Mouse (Mus musculus) frontal cortex, postnatal 25 days (tissue): ENCODE results near the gene Btd.

Experiments used
- DNase-seq, 2 experiments: peaks; one replicate each; pipeline ENCODE4 v3.0.0; 2022; ENCODE audit warnings: low spot score in 2 of 2

Gene Btd

GRCm38 (mm10) chr14:31664903-31665565, 24.2 kb downstream of the Btd start:
- DNase-seq, result no peak

- DNase-seq, result no peak
These were observed 24.7 kb downstream of the Btd start for GRCm38 (mm10) chr14:31665566-31665940.

- no peak for DNase-seq
These were observed 26.3 kb downstream of the Btd start for GRCm38 (mm10) chr14:31666931-31667705.

GRCm38 (mm10) chr14:31667741-31668140, 26.9 kb downstream of the Btd start:
- no peak for DNase-seq

- DNase-seq, result no peak
These were observed 27.5 kb downstream of the Btd start for GRCm38 (mm10) chr14:31668326-31668725.

- DNase-seq, result peak in 1 of 2 experiments; percentile 60
These were observed 28.4 kb downstream of the Btd start for GRCm38 (mm10) chr14:31669161-31669611.

GRCm38 (mm10) chr14:31669642-31670490, 29.0 kb downstream of the Btd start:
- DNase-seq, result no peak

GRCm38 (mm10) chr14:31671635-31672320, 30.9 kb downstream of the Btd start:
- DNase-seq, result no peak

- DNase-seq, result no peak
These were observed 39.8 kb downstream of the Btd start for GRCm38 (mm10) chr14:31680656-31681055.

GRCm38 (mm10) chr14:31681291-31681690, 40.5 kb downstream of the Btd start:
- no peak for DNase-seq

- no peak for DNase-seq
These were observed 41.2 kb downstream of the Btd start for GRCm38 (mm10) chr14:31681931-31682555.

- DNase-seq, result no peak
These were observed 42.8 kb downstream of the Btd start for GRCm38 (mm10) chr14:31683610-31684009.

- DNase-seq, result no peak
These were observed 43.7 kb downstream of the Btd start for GRCm38 (mm10) chr14:31684343-31685040.

GRCm38 (mm10) chr14:31685680-31686079, 44.9 kb downstream of the Btd start:
- DNase-seq, result no peak

GRCm38 (mm10) chr14:31686231-31686630, 45.4 kb downstream of the Btd start:
- DNase-seq, result no peak

- no peak for DNase-seq
These were observed 51.7 kb downstream of the Btd start for GRCm38 (mm10) chr14:31692536-31692935.

GRCm38 (mm10) chr14:31696206-31696984, 55.6 kb downstream of the Btd start:
- no peak for DNase-seq

GRCm38 (mm10) chr14:31696985-31697303, 56.1 kb downstream of the Btd start:
- no peak for DNase-seq

GRCm38 (mm10) chr14:31697346-31697745, 56.5 kb downstream of the Btd start:
- DNase-seq, result no peak

- no peak for DNase-seq
These were observed 56.9 kb downstream of the Btd start for GRCm38 (mm10) chr14:31697755-31698154.
